Mouse (Mus musculus): ENCODE data around the gene Apoa2. TPM values are rescaled to one million over a fixed set of nuclear protein-coding genes. Genes with fewer than 3 reads are reported as not detected.

Apoa2 gene
- polyA plus RNA-seq, 1 experiment from 2014 or later: 3.1 TPM

DNA sequence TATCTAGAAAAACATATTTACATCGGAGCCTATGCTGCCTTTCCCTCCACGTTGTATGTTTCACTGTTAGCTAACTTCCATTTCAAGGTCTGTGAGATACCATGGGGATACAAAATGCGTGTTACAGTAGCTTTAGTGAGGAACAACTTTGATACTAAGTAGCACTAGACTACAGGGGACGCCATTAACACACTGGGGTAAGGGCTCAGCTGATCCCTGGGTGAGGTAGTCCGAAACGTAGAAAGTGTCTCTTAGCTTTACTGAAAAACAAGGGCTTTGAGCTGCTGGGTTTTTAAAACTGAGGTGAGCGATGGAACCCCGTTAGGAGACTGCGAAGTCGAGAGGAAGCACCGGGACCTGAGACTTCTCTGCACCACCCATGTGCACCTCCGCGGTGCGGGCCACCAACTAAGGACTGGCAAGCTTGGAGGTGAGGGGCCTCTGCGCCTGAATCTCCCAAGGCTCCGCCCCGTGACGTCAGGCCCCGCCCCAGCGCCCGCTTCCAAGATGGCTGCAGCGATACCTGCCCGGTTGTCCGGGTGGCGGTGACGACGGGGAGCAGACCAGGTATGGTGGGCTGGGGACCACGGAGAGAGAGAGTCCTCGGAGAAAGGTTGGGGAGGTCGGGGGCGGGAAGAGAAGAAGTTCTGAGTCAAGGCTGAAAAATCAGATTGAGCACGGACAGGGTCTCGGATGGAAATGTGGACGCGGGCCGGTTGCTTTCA, 45.2 kb downstream of the Apoa2 start, which contains the start of gene B4galt3:
Gene B4galt3 (plus strand): TSS at position 481 of the 725 bp plus-strand sequence.
- 2% methylated on average over 36 of the region's 36 CpGs for WGBS
- peak within 1 kb of the TSS; percentile 97 for H3K4me2 ChIP-seq (replicated peaks; ENCODE audit: low read depth, low read length)
- no peaks in the 10 kb centered on the region; the same call in 1 of the 2 replicates for H3K4me1 ChIP-seq (replicated peaks; ENCODE audit: control insufficient read depth, insufficient read depth, low read length)
- ATAC-seq (ENCODE audit: low FRiP score) (peak; percentile 96), DNase-seq (ENCODE audit: low spot score) (peak; percentile 95)
- peaks cover 5% of the 10 kb centered on the region; the same call in 1 of the 2 replicates for H3K36me3 ChIP-seq (ENCODE audit: control insufficient read depth, insufficient read depth, low read length)
- peak within 1 kb of the TSS; percentile 84 for H3K9ac ChIP-seq (ENCODE audit: low read depth, low read length)
- H3K27ac ChIP-seq (ENCODE audit: low read depth, low read length): no peak within 1 kb of the TSS
- H3K4me3 ChIP-seq (ENCODE audit: low read depth, low read length): peak within 1 kb of the TSS; percentile 89
- H3K9me3 ChIP-seq (ENCODE audit: control insufficient read depth, low read length): no peaks in the 10 kb centered on the region
- no peaks in the 10 kb centered on the region for H3K27me3 ChIP-seq (ENCODE audit: control insufficient read depth, insufficient read depth, low read length)

DNA sequence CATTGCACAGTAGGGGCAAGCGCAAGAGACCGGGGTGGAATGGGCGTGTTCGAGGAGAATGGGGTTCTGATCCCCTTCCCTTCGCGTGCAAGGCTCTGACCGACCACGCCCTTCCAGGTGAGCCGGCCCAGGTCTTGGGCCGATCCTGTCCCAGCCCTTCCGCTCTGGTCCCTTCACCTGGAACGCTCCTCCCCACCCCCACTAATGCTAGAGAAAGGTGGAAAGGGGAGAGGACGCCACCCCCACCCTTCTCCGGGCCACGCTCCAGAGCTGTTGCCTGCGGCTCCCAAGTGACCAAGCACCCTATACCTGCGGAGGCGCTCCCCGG, 45.7 kb downstream of the Apoa2 start:
- Histone ChIP-seq H3K27me3 (ENCODE audit: control insufficient read depth, insufficient read depth, low read length) (no peaks in the 10 kb centered on the region), H3K9ac (ENCODE audit: low read depth, low read length) (peak overlapping the region; percentile 84), H3K36me3 (ENCODE audit: control insufficient read depth, insufficient read depth, low read length) (peaks cover 5% of the 10 kb centered on the region; the same call in 1 of the 2 replicates), H3K4me1 (replicated peaks; ENCODE audit: control insufficient read depth, insufficient read depth, low read length) (no peaks in the 10 kb centered on the region; the same call in 1 of the 2 replicates), H3K4me2 (replicated peaks; ENCODE audit: low read depth, low read length) (peak overlapping the region; percentile 97), H3K4me3 (ENCODE audit: low read depth, low read length) (peak overlapping the region; percentile 89), H3K27ac (ENCODE audit: low read depth, low read length) (no peak overlapping the region), H3K9me3 (ENCODE audit: control insufficient read depth, low read length) (no peaks in the 10 kb centered on the region)
- WGBS: under 1% methylated on average over 19 of the region's 19 CpGs
- no peak for DNase-seq (ENCODE audit: low spot score)
- ATAC-seq (ENCODE audit: low FRiP score): peak; percentile 80

DNA sequence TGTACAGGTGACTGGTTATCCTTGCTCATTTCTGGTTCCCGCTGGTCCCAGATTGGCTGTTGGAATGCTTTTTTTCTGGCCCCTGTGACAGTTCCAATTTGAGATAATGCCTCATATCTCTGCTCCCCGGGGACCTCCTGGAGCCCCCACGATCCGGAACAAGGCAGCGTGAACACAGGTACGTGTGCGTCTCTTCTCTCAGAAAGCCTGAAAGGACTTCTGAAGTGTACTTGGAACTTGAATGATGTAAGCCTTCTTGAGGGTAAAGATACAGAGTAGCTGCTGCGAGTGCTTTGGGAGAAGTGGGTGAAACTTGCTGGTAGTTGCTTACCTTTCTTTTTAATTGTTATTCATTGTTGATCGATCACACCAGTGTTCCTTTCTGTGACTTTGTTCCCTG, 46.3 kb downstream of the Apoa2 start:
- WGBS: 65% methylated on average over 9 of the region's 9 CpGs
- H3K9me3 ChIP-seq (ENCODE audit: control insufficient read depth, low read length): no peaks in the 10 kb centered on the region
- ATAC-seq (ENCODE audit: low FRiP score) (no peak), DNase-seq (ENCODE audit: low spot score) (no peak)
- H3K27me3 ChIP-seq (ENCODE audit: control insufficient read depth, insufficient read depth, low read length): no peaks in the 10 kb centered on the region
- no peak overlapping the region for H3K27ac ChIP-seq (ENCODE audit: low read depth, low read length)
- peak overlapping the region; percentile 89 for H3K4me3 ChIP-seq (ENCODE audit: low read depth, low read length)
- H3K36me3 ChIP-seq (ENCODE audit: control insufficient read depth, insufficient read depth, low read length): peaks cover 5% of the 10 kb centered on the region; the same call in 1 of the 2 replicates
- H3K4me2 ChIP-seq (replicated peaks; ENCODE audit: low read depth, low read length): peak overlapping the region; percentile 97
- no peak overlapping the region for H3K9ac ChIP-seq (ENCODE audit: low read depth, low read length)
- H3K4me1 ChIP-seq (replicated peaks; ENCODE audit: control insufficient read depth, insufficient read depth, low read length): no peaks in the 10 kb centered on the region; the same call in 1 of the 2 replicates

DNA sequence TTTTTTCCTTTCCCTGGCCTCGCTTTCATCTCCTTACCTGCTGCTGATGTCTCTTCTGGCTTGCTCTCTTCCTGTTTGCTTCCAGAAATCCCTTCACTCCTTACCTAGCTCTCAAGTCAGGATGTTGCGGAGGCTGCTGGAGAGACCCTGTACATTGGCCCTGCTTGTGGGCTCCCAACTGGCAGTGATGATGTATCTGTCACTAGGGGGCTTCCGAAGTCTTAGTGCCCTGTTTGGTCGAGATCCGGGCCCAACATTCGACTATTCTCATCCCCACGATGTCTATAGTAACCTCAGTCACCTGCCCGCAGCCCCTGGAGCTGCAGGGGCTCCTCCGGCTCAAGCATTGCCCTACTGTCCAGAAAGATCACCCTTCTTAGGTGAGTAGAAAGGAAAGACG, 46.8 kb downstream of the Apoa2 start:
- no peaks in the 10 kb centered on the region for H3K27me3 ChIP-seq (ENCODE audit: control insufficient read depth, insufficient read depth, low read length)
- H3K9me3 ChIP-seq (ENCODE audit: control insufficient read depth, low read length): no peaks in the 10 kb centered on the region
- no peak overlapping the region for H3K4me2 ChIP-seq (replicated peaks; ENCODE audit: low read depth, low read length)
- peaks cover 5% of the 10 kb centered on the region; the same call in 1 of the 2 replicates for H3K36me3 ChIP-seq (ENCODE audit: control insufficient read depth, insufficient read depth, low read length)
- no peak overlapping the region for H3K4me3 ChIP-seq (ENCODE audit: low read depth, low read length)
- no peak overlapping the region for H3K9ac ChIP-seq (ENCODE audit: low read depth, low read length)
- DNase-seq (ENCODE audit: low spot score) (no peak), ATAC-seq (ENCODE audit: low FRiP score) (no peak)
- 68% methylated on average over 10 of the region's 10 CpGs for WGBS
- no peak overlapping the region for H3K27ac ChIP-seq (ENCODE audit: low read depth, low read length)
- no peaks in the 10 kb centered on the region; the same call in 1 of the 2 replicates for H3K4me1 ChIP-seq (replicated peaks; ENCODE audit: control insufficient read depth, insufficient read depth, low read length)

DNA sequence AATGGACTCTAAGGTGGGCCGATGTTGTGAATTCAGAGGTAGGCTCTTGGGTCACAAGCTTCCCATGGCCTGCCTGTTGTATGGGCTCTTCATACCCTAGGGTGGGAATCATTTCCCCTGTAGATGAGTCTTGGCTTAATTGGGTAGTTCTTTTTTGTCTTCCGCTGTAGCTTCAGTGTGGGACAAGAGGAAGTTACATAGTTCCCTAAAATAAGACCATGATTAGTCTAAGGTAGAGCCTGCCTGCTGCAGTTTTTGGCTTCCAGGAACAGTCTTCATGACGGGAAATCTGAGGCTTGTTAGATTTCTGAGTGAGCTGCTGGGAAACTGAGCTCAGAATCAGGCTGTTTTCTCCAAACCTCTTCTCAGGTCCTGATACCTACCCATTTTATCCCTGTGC, 47.2 kb downstream of the Apoa2 start:
- Histone ChIP-seq H3K4me3 (ENCODE audit: low read depth, low read length) (no peak overlapping the region), H3K9me3 (ENCODE audit: control insufficient read depth, low read length) (no peaks in the 10 kb centered on the region), H3K27me3 (ENCODE audit: control insufficient read depth, insufficient read depth, low read length) (no peaks in the 10 kb centered on the region), H3K4me2 (replicated peaks; ENCODE audit: low read depth, low read length) (no peak overlapping the region), H3K36me3 (ENCODE audit: control insufficient read depth, insufficient read depth, low read length) (peaks cover 5% of the 10 kb centered on the region; the same call in 1 of the 2 replicates), H3K9ac (ENCODE audit: low read depth, low read length) (no peak overlapping the region), H3K4me1 (replicated peaks; ENCODE audit: control insufficient read depth, insufficient read depth, low read length) (no peaks in the 10 kb centered on the region; the same call in 1 of the 2 replicates), H3K27ac (ENCODE audit: low read depth, low read length) (no peak overlapping the region)
- DNase-seq (ENCODE audit: low spot score) (no peak), ATAC-seq (ENCODE audit: low FRiP score) (no peak)
- WGBS: 92% methylated on average over 3 of the region's 3 CpGs

DNA sequence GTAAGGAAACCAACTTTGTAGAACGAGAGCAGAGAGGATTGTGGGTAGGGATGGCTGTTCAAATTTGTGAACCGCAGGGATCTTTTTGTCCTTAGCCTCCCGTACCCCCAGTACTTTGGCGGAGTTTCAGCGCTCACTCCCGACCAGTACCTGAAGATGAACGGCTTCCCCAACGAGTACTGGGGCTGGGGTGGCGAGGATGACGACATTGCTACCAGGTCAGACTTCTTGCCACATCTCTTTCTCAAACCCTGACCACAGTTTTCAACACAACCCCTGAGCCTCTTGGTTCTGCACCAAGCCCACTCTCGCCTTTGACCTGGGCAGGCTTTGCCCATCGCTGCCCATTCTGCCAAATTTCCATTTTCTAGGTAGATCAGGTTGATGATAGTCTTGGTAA, 49.3 kb downstream of the Apoa2 start:
- Histone ChIP-seq H3K4me1 (replicated peaks; ENCODE audit: control insufficient read depth, insufficient read depth, low read length) (no peaks in the 10 kb centered on the region; the same call in 1 of the 2 replicates), H3K4me2 (replicated peaks; ENCODE audit: low read depth, low read length) (no peak overlapping the region), H3K27me3 (ENCODE audit: control insufficient read depth, insufficient read depth, low read length) (no peaks in the 10 kb centered on the region), H3K9ac (ENCODE audit: low read depth, low read length) (no peak overlapping the region), H3K27ac (ENCODE audit: low read depth, low read length) (no peak overlapping the region), H3K9me3 (ENCODE audit: control insufficient read depth, low read length) (no peaks in the 10 kb centered on the region), H3K4me3 (ENCODE audit: low read depth, low read length) (no peak overlapping the region), H3K36me3 (ENCODE audit: control insufficient read depth, insufficient read depth, low read length) (peaks cover 12% of the 10 kb centered on the region)
- ATAC-seq (ENCODE audit: low FRiP score): no peak
- no peak for DNase-seq (ENCODE audit: low spot score)
- WGBS: 93% methylated on average over 12 of the region's 12 CpGs

DNA sequence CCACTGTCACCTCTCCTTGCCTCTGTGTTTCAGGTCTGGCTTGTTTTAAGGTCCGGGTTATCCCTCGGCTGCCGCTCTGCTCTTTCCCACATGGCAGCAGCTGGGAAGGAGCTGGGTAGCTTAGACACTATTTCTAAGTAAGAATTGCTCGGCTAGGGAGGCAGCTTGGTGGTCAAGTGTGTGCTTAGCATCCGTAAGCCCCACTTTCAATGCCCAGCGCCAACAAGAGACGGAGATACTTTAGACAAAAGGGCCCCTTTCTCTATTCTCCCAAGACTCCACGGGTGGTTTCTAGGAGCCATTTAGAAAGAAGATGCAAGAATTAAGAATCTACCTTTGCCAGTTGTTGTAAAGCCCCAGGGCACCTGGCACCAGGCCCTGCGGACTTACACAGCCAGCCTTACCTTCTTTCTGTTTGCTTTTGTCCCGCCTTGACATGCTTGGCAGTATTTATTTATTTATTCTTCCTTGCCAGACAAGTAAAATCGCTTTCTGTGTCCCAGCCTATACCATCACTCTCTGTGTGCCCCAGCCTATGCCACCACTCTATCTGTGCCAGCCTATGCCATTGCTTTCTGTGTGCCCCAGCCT, 50.4 kb downstream of the Apoa2 start:
- H3K27me3 ChIP-seq (ENCODE audit: control insufficient read depth, insufficient read depth, low read length): no peaks in the 10 kb centered on the region
- H3K36me3 ChIP-seq (ENCODE audit: control insufficient read depth, insufficient read depth, low read length): peaks cover 12% of the 10 kb centered on the region
- H3K9ac ChIP-seq (ENCODE audit: low read depth, low read length): no peak overlapping the region
- 86% methylated on average over 11 of the region's 11 CpGs for WGBS
- no peak for ATAC-seq (ENCODE audit: low FRiP score)
- H3K9me3 ChIP-seq (ENCODE audit: control insufficient read depth, low read length): no peaks in the 10 kb centered on the region
- H3K4me1 ChIP-seq (replicated peaks; ENCODE audit: control insufficient read depth, insufficient read depth, low read length): peaks cover 6% of the 10 kb centered on the region
- H3K4me3 ChIP-seq (ENCODE audit: low read depth, low read length): no peak overlapping the region
- H3K27ac ChIP-seq (ENCODE audit: low read depth, low read length): no peak overlapping the region
- H3K4me2 ChIP-seq (replicated peaks; ENCODE audit: low read depth, low read length): no peak overlapping the region
- DNase-seq (ENCODE audit: low spot score): no peak

Measured in hindbrain, embryonic 11.5 days (tissue).